Mouse (Mus musculus): ENCODE data around the gene Vmn2r95. TPM values are rescaled to one million over a fixed set of nuclear protein-coding genes. Genes with fewer than 3 reads are reported as not detected.

The Vmn2r95 gene
- 0.06 TPM in 1 of 4 replicates, not detected in the others for total RNA-seq (2023)

DNA sequence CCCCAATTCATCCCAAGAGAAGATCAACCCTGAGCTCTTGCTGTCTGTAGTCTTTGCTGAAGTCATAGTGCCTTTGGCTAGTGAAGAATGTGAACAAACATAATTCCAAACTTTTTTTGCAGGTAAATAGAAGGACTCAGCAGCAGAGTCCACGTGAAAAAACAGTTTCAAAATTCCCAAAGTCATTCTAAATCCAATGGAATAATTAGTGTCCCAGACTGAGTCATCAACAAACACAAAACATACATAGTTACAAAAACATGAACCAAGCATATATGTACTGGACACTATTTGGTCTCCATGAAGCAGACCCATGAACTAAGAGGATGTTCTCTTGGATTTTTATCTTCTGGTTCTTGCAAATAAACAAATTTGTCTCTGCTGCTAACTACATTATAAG lies at the start of gene Vmn2r95:
Gene Vmn2r95, plus strand, starts transcription at position 301 of the 400 bp plus-strand sequence.

Other genes starting within 250 kb of the Vmn2r95 start
- gene Vmn2r94, start 146.3 kb upstream of the Vmn2r95 start, total RNA-seq (2023), result not detected in 4 replicates
- gene Vmn2r93, start 126.0 kb upstream of the Vmn2r95 start, total RNA-seq (2023), result not detected in 4 replicates
- gene Vmn2r96, start 149.1 kb downstream of the Vmn2r95 start, total RNA-seq (2023), result 2.7 to 4.1 TPM (median 3.7 TPM) in 4 replicates

All from B cell, adult 62 days (primary cell).